Mouse (Mus musculus) C2C12 (cell line): ENCODE data around the gene Ammecr1.

Experiments used
- CTCF ChIP-seq: IDR thresholded peaks from one replicate; pipeline ENCODE4 v1.5.1; 2011; ENCODE audit not compliant: control insufficient read depth, insufficient read depth, insufficient read length
- USF1 ChIP-seq: IDR thresholded peaks from one replicate; pipeline ENCODE4 v1.6.1; 2011; ENCODE audit warnings: low read depth, mild to moderate bottlenecking, control low read depth, moderate library complexity

- no peak for TF ChIP-seq USF1
- no peak for TF ChIP-seq CTCF
Measured at GRCm38 (mm10) chrX:142836399-142836798, 130.1 kb downstream of the Ammecr1 start.
